Mouse (Mus musculus): ENCODE measurements around the gene Arhgap6.

DNA sequence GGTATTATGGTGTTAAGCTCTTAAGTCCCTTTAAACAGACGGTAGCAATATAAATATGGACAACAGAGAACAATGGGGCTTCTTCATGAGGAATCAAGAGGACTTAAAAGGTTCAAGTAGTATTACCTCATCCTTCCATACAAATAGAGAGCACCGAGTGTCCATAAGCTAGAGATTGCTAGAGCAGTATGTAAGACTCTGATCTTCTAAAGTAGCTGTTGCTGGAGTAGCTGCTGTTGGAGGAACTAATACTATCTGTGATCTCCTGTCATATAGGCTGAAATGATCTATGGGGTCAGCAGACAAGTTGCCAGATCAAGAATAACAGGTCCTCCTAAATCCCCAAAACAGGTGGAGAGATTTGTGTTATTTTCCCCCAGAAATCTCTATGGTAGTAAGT lies 108.7 kb downstream of the Arhgap6 start:
- TF ChIP-seq MAFK (IDR thresholded peaks at IDR 0.05; ENCODE audit: insufficient read depth, low read depth, low read length) (no peak), ZNF384 (IDR thresholded peaks at IDR 0.05; ENCODE audit: low read depth, low read length) (no peak), HCFC1 (IDR thresholded peaks at IDR 0.05; ENCODE audit: borderline replicate concordance, insufficient read depth, low read length) (no peak)
